Mouse (Mus musculus) embryonic facial prominence, embryonic 14.5 days (tissue): ENCODE results near the gene Akap14. TPM values are rescaled to one million over a fixed set of nuclear protein-coding genes. Genes with fewer than 3 reads are reported as not detected.
"Not testable (repeated sequence)": the region's sequence is repeated elsewhere in the genome, so short reads cannot be mapped to it uniquely, and the experiment has no call there.

ENCODE experiments used
- ATAC-seq: fragments of 200-750 bp; cut with Nextera tagmentation; 2 replicates; pipeline ENCODE4 v1.8.0; 2017; ENCODE audit warnings: low read depth, moderate number of reproducible peaks, moderate TSS enrichment
- DNase-seq: peaks from one replicate; pipeline ENCODE4 v3.0.0-alpha.2; 2015; ENCODE audit warnings: low spot score
- H3K27ac ChIP-seq: fragments of 300-500 bp; sonication (generic); replicated peaks from 2 replicates; pipeline ENCODE4 v1.5.1; 2014; ENCODE audit warnings: low read depth, mild to moderate bottlenecking, low read length, moderate library complexity
- H3K27me3 ChIP-seq: fragments of 300-500 bp; sonication (generic); replicated peaks from 2 replicates; pipeline ENCODE4 v1.6.1; 2014; ENCODE audit warnings: low read length; ENCODE audit not compliant: control insufficient read depth, insufficient read depth
- H3K36me3 ChIP-seq: fragments of 300-500 bp; sonication (generic); 2 replicates; pipeline ENCODE4 v1.6.1; 2014; ENCODE audit warnings: low read length, mixed read lengths; ENCODE audit not compliant: control insufficient read depth, insufficient read depth
- H3K4me1 ChIP-seq: fragments of 300-500 bp; sonication (generic); 2 replicates; pipeline ENCODE4 v1.6.1; 2014; ENCODE audit warnings: antibody characterized with exemption, low read length; ENCODE audit not compliant: control insufficient read depth, insufficient read depth
- H3K4me2 ChIP-seq: fragments of 300-500 bp; sonication (generic); 2 replicates; pipeline ENCODE4 v1.6.1; 2014; ENCODE audit warnings: low read depth, mild to moderate bottlenecking, low read length, moderate library complexity, mixed read lengths
- H3K4me3 ChIP-seq: fragments of 300-500 bp; sonication (generic); 2 replicates; pipeline ENCODE4 v1.5.1; 2014; ENCODE audit warnings: low read depth, mild to moderate bottlenecking, low read length
- H3K9ac ChIP-seq: fragments of 300-500 bp; sonication (generic); 2 replicates; pipeline ENCODE4 v1.6.1; 2014; ENCODE audit warnings: low read depth, mild to moderate bottlenecking, low read length, moderate library complexity, mixed read lengths
- H3K9me3 ChIP-seq: fragments of 300-500 bp; sonication (generic); 2 replicates; pipeline ENCODE4 v1.6.1; 2016; ENCODE audit warnings: low read length; ENCODE audit not compliant: control insufficient read depth
- WGBS: fragments of 180-500 bp; shearing (Covaris S2); extraction: QIAGEN DNeasy Blood & Tissue Kit; methylation state at CpG from one replicate; pipeline ENCODE4 v1.1.7; 2014; 5-methylcytosine and 5-hydroxymethylcytosine counted together
- polyA plus RNA-seq: library from polyadenylated mRNA; unstranded; fragments of >200 nt; fragmentation: Nextera tagmentation; extraction: Ambion mirVana; gene quantifications from 2 replicates; pipeline ENCODE4 v1.2.1, GENCODE M21; 2014

Akap14 gene
- polyA plus RNA-seq, 1 experiment from 2014 or later, result 0.82 TPM

GRCm38 (mm10) chrX:37163115-37163514 is 5.5 kb downstream of the Akap14 start:
- ATAC-seq (no peak), DNase-seq (no peak)
- Histone ChIP-seq H3K4me3 (no peak overlapping the region), H3K27ac (no peak overlapping the region), H3K4me1 (no peaks in the 10 kb centered on the region), H3K9ac (no peak overlapping the region), H3K4me2 (no peak overlapping the region), H3K9me3 (no peaks in the 10 kb centered on the region), H3K27me3 (no peaks in the 10 kb centered on the region), H3K36me3 (no peaks in the 10 kb centered on the region)
- 77% methylated on average over 18 of the region's 18 CpGs for WGBS

DNA sequence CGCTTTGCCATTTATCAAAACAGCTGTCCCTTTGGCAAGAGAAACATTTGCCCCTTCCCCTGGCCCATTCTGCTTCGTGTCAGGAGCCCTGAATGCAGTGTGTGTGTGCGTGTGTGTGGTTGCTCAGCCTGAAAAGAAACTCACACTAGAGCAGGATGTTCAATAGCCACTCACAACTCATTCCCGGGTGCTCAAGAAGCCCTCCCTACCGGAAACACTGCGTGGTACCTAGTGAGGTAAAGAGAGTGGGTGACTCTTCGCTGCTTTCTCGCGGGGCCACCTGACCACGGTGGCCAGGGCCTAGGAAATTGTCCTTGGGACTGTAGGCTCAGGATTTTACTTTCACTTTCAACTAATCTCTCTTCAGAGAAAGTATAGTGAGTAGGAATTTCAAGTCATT is 7.5 kb downstream of the Akap14 start:
- no peak for DNase-seq
- Histone ChIP-seq H3K27me3 (no peaks in the 10 kb centered on the region), H3K4me1 (no peaks in the 10 kb centered on the region), H3K4me2 (no peak overlapping the region), H3K9me3 (no peaks in the 10 kb centered on the region), H3K4me3 (no peak overlapping the region), H3K36me3 (no peaks in the 10 kb centered on the region), H3K9ac (no peak overlapping the region), H3K27ac (no peak overlapping the region)
- ATAC-seq, result no peak
- 85% methylated on average over 10 of the region's 10 CpGs for WGBS

GRCm38 (mm10) chrX:37157839-37158238 is 10.8 kb downstream of the Akap14 start:
- no peak overlapping the region for H3K4me2 ChIP-seq
- 58% methylated on average over 4 of the region's 4 CpGs for WGBS
- no peak overlapping the region for H3K9ac ChIP-seq
- no peaks in the 10 kb centered on the region for H3K36me3 ChIP-seq
- no peak overlapping the region for H3K27ac ChIP-seq
- H3K9me3 ChIP-seq, result no peaks in the 10 kb centered on the region
- no peaks in the 10 kb centered on the region for H3K27me3 ChIP-seq
- H3K4me3 ChIP-seq, result no peak overlapping the region
- ATAC-seq (no peak), DNase-seq (no peak)
- no peaks in the 10 kb centered on the region for H3K4me1 ChIP-seq

- Histone ChIP-seq H3K27ac (no peak overlapping the region), H3K36me3 (peaks cover 26% of the 10 kb centered on the region; the same call in 1 of the 2 replicates), H3K4me1 (no peaks in the 10 kb centered on the region), H3K9me3 (no peaks in the 10 kb centered on the region), H3K4me3 (no peak overlapping the region), H3K9ac (no peak overlapping the region), H3K27me3 (no peaks in the 10 kb centered on the region), H3K4me2 (no peak overlapping the region)
- DNase-seq (peak; percentile 10), ATAC-seq (no peak)
- WGBS, result 93% methylated on average over 2 of the region's 2 CpGs
Measured at GRCm38 (mm10) chrX:37144954-37145353, 23.7 kb downstream of the Akap14 start.

- not testable (repeated sequence) for H3K27ac ChIP-seq, DNase-seq, H3K9me3 ChIP-seq, H3K4me3 ChIP-seq, H3K9ac ChIP-seq, H3K27me3 ChIP-seq, H3K4me1 ChIP-seq, H3K4me2 ChIP-seq, ATAC-seq
- H3K36me3 ChIP-seq, result peaks cover 26% of the 10 kb centered on the region; the same call in 1 of the 2 replicates
- WGBS, result 75% methylated on average over 1 of the region's 4 CpGs
Measured at GRCm38 (mm10) chrX:37144498-37144897, 24.1 kb downstream of the Akap14 start.

- DNase-seq (no peak), ATAC-seq (no peak)
- H3K4me1 ChIP-seq, result no peaks in the 10 kb centered on the region
- no peak overlapping the region for H3K4me3 ChIP-seq
- peaks cover 41% of the 10 kb centered on the region; the same call in 1 of the 2 replicates for H3K36me3 ChIP-seq
- H3K27ac ChIP-seq, result no peak overlapping the region
- no peaks in the 10 kb centered on the region for H3K27me3 ChIP-seq
- no peak overlapping the region for H3K4me2 ChIP-seq
- no peak overlapping the region for H3K9ac ChIP-seq
- H3K9me3 ChIP-seq, result no peaks in the 10 kb centered on the region
- WGBS, result 88% methylated on average over 3 of the region's 3 CpGs
Measured at GRCm38 (mm10) chrX:37141732-37142131, 26.9 kb downstream of the Akap14 start.

DNA sequence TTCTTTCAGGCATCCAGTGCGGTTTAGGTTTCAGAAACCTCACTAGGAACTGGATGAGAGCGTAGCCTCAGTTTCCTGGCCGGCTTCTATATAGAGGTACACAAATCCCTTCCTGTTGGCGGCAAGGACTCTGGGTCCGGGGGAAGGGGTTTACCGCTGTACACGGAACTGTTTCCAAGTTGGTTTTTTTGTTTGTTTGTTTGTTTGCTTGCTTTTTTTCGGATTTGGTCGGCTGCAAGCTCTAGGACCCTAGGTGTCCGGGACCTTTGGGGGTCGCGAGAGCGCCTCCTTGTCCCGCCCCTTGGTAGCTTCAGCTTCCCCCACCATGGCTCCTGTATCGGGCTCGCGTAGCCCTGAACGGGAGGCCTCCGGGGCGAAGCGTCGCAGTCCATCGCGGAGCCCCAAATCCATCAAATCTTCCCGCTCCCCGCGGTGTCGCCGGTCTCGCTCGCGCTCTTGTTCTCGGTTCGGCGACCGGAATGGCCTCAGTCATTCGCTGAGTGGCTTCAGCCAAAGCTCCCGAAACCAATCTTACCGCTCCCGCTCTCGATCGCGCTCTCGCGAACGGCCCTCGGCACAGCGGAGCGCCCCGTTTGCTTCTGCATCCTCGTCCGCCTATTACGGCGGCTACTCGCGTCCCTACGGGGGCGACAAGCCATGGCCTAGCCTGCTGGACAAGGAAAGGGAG is 41.8 kb downstream of the Akap14 start, which contains the start of gene Nkap:
Nkap (plus strand) TSS at position 125 of the 688 bp plus-strand sequence.
- no peaks in the 10 kb centered on the region for H3K27me3 ChIP-seq
- no peaks in the 10 kb centered on the region for H3K4me1 ChIP-seq
- DNase-seq, result peak; percentile 79
- 27% methylated on average over 47 of the region's 58 CpGs for WGBS
- H3K27ac ChIP-seq, result peak within 1 kb of the TSS; percentile 67; the same call in 1 of the 2 replicates
- no peaks in the 10 kb centered on the region for H3K36me3 ChIP-seq
- ATAC-seq, result peak; percentile 95
- peak within 1 kb of the TSS; percentile 85 for H3K9ac ChIP-seq
- H3K4me3 ChIP-seq, result peak within 1 kb of the TSS; percentile 63
- no peaks in the 10 kb centered on the region for H3K9me3 ChIP-seq
- H3K4me2 ChIP-seq, result peak within 1 kb of the TSS; percentile 61

GRCm38 (mm10) chrX:37125511-37125910 is 43.1 kb downstream of the Akap14 start:
- no peak overlapping the region for H3K9ac ChIP-seq
- no peak overlapping the region for H3K4me2 ChIP-seq
- ATAC-seq (no peak), DNase-seq (no peak)
- H3K27me3 ChIP-seq, result no peaks in the 10 kb centered on the region
- H3K27ac ChIP-seq, result no peak overlapping the region
- no peaks in the 10 kb centered on the region for H3K4me1 ChIP-seq
- 92% methylated on average over 7 of the region's 7 CpGs for whole genome bisulfite sequencing
- H3K9me3 ChIP-seq, result no peaks in the 10 kb centered on the region
- no peak overlapping the region for H3K4me3 ChIP-seq
- no peaks in the 10 kb centered on the region for H3K36me3 ChIP-seq

- H3K9me3 ChIP-seq, result no peaks in the 10 kb centered on the region
- DNase-seq, result no peak
- WGBS, result 75% methylated on average over 5 of the region's 5 CpGs
Measured at GRCm38 (mm10) chrX:37120212-37120611, 48.4 kb downstream of the Akap14 start.

More at GRCm38 (mm10) chrX:37120212-37120611, 48.4 kb downstream of the Akap14 start:
- Histone ChIP-seq H3K36me3 (no peaks in the 10 kb centered on the region), H3K4me1 (no peaks in the 10 kb centered on the region), H3K4me2 (no peak overlapping the region), H3K9ac (no peak overlapping the region), H3K27ac (no peak overlapping the region), H3K4me3 (no peak overlapping the region), H3K27me3 (no peaks in the 10 kb centered on the region)
- no peak for ATAC-seq
